Mouse (Mus musculus): ENCODE data around the gene Adcy10.

Gene Adcy10

GRCm38 (mm10) chr1:165605774-165606173, 120.8 kb downstream of the Adcy10 start:
- no peak for DNase-seq

- no peak for DNase-seq
Observed at GRCm38 (mm10) chr1:165608904-165609303, 123.9 kb downstream of the Adcy10 start.

GRCm38 (mm10) chr1:165609495-165610320, 124.7 kb downstream of the Adcy10 start:
- DNase-seq: no peak

GRCm38 (mm10) chr1:165610321-165610999, 125.5 kb downstream of the Adcy10 start:
- DNase-seq: no peak

- DNase-seq: peak in 1 of 2 experiments; percentile 18
Observed at GRCm38 (mm10) chr1:165612714-165613113, 127.7 kb downstream of the Adcy10 start.

- DNase-seq: no peak
Observed at GRCm38 (mm10) chr1:165613926-165614325, 128.9 kb downstream of the Adcy10 start.

- no peak for DNase-seq
Observed at GRCm38 (mm10) chr1:165614793-165615192, 129.8 kb downstream of the Adcy10 start.

GRCm38 (mm10) chr1:165616652-165617051, 131.7 kb downstream of the Adcy10 start:
- DNase-seq: no peak

- peak; percentile 62 to 66 for DNase-seq
Observed at GRCm38 (mm10) chr1:165617166-165617891, 132.3 kb downstream of the Adcy10 start.

- peak; percentile 41 to 47 for DNase-seq
Observed at GRCm38 (mm10) chr1:165618201-165618624, 133.2 kb downstream of the Adcy10 start.

GRCm38 (mm10) chr1:165625058-165625457, 140.1 kb downstream of the Adcy10 start:
- no peak for DNase-seq

- no peak for DNase-seq
Observed at GRCm38 (mm10) chr1:165625896-165626295, 140.9 kb downstream of the Adcy10 start.
